Mouse (Mus musculus): ENCODE results near the gene 1810010D01Rik. TPM values are rescaled to one million over a fixed set of nuclear protein-coding genes. Genes with fewer than 3 reads are reported as not detected.

Gene 1810010D01Rik
- polyA plus RNA-seq, 1 experiment from 2014 or later: 0.19 TPM

GRCm38 (mm10) chr7:145221346-145221745, 13.4 kb upstream of the 1810010D01Rik start:
- 62% methylated on average over 2 of the region's 2 CpGs for WGBS (ENCODE audit: insufficient replicate concordance)
- ATAC-seq (ENCODE audit: low read depth): no peak

DNA sequence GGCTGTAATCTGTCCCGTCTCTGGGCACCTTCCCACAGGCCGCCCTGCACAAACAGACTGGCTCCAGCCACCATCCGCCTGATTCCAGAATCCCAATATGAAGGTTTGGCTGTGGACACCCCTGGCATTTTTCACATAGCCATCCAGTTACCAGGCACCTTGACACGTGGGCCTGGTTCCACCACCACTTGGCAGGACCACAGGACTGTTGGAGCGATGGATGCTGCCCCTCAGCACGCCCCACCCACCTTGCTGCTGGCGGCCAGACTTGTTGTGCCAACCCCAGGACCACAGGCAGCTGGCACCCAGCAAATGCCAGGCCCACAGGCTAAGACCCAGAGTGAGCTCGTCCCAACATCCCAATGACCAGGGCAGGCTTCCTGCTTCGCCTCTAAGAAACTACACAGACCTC, 11.5 kb upstream of the 1810010D01Rik start:
- Histone ChIP-seq H3K4me3 (ENCODE audit: low read depth, low read length) (no peak overlapping the region), H3K9me3 (replicated peaks; ENCODE audit: control insufficient read depth, low read length) (no peaks in the 10 kb centered on the region), H3K9ac (ENCODE audit: low read depth, low read length) (no peak overlapping the region), H3K27me3 (ENCODE audit: control insufficient read depth, insufficient read depth, low read depth, low read length) (no peaks in the 10 kb centered on the region), H3K27ac (ENCODE audit: low read length) (no peak overlapping the region), H3K4me2 (ENCODE audit: low read depth, low read length) (no peak overlapping the region), H3K36me3 (ENCODE audit: control insufficient read depth, insufficient read depth) (no peaks in the 10 kb centered on the region), H3K4me1 (ENCODE audit: control insufficient read depth, low read depth, low read length) (no peaks in the 10 kb centered on the region)
- no peak for ATAC-seq (ENCODE audit: low read depth)
- WGBS (ENCODE audit: insufficient replicate concordance): 60% methylated on average over 9 of the region's 9 CpGs

More at GRCm38 (mm10) chr7:145221346-145221745, 13.4 kb upstream of the 1810010D01Rik start:
- Histone ChIP-seq H3K4me1 (ENCODE audit: control insufficient read depth, low read depth, low read length) (no peaks in the 10 kb centered on the region), H3K4me3 (ENCODE audit: low read depth, low read length) (no peak overlapping the region), H3K4me2 (ENCODE audit: low read depth, low read length) (no peak overlapping the region), H3K9ac (ENCODE audit: low read depth, low read length) (no peak overlapping the region), H3K27me3 (ENCODE audit: control insufficient read depth, insufficient read depth, low read depth, low read length) (no peaks in the 10 kb centered on the region), H3K36me3 (ENCODE audit: control insufficient read depth, insufficient read depth) (no peaks in the 10 kb centered on the region), H3K27ac (ENCODE audit: low read length) (no peak overlapping the region), H3K9me3 (replicated peaks; ENCODE audit: control insufficient read depth, low read length) (no peaks in the 10 kb centered on the region)

- no peaks in the 10 kb centered on the region for H3K9me3 ChIP-seq (replicated peaks; ENCODE audit: control insufficient read depth, low read length)
- no peak for ATAC-seq (ENCODE audit: low read depth)
- no peaks in the 10 kb centered on the region for H3K4me1 ChIP-seq (ENCODE audit: control insufficient read depth, low read depth, low read length)
- no peak overlapping the region for H3K27ac ChIP-seq (ENCODE audit: low read length)
- 11% methylated on average over 1 of the region's 1 CpGs for WGBS (ENCODE audit: insufficient replicate concordance)
- no peaks in the 10 kb centered on the region for H3K36me3 ChIP-seq (ENCODE audit: control insufficient read depth, insufficient read depth)
- H3K27me3 ChIP-seq (ENCODE audit: control insufficient read depth, insufficient read depth, low read depth, low read length): no peaks in the 10 kb centered on the region
- H3K4me3 ChIP-seq (ENCODE audit: low read depth, low read length): no peak overlapping the region
- H3K9ac ChIP-seq (ENCODE audit: low read depth, low read length): no peak overlapping the region
- H3K4me2 ChIP-seq (ENCODE audit: low read depth, low read length): no peak overlapping the region
Observed at GRCm38 (mm10) chr7:145216591-145216990, 8.7 kb upstream of the 1810010D01Rik start.

DNA sequence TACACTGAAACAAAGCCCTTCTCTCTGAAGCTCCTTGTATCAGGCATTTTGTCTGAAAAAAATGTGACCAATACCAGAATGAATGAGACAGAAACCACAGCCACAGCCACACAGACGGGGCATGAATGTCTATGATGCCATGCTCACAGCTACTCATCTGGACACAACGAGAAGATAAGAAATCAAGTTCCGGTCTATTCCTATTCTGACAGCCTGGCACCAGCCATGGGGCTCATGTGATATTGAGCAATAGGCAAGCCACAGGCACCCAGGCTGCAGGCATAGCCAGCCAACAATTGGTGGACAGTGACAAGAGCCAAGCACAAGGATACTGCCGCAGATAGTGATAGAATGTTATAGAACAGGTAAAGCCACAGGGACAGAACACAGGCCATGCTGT, 7.6 kb upstream of the 1810010D01Rik start:
- H3K4me2 ChIP-seq (ENCODE audit: low read depth, low read length): no peak overlapping the region
- no peak overlapping the region for H3K27ac ChIP-seq (ENCODE audit: low read length)
- H3K9ac ChIP-seq (ENCODE audit: low read depth, low read length): no peak overlapping the region
- WGBS (ENCODE audit: insufficient replicate concordance): 44% methylated on average over 4 of the region's 4 CpGs
- no peak for ATAC-seq (ENCODE audit: low read depth)
- no peaks in the 10 kb centered on the region for H3K27me3 ChIP-seq (ENCODE audit: control insufficient read depth, insufficient read depth, low read depth, low read length)
- H3K4me3 ChIP-seq (ENCODE audit: low read depth, low read length): no peak overlapping the region
- H3K4me1 ChIP-seq (ENCODE audit: control insufficient read depth, low read depth, low read length): no peaks in the 10 kb centered on the region
- no peaks in the 10 kb centered on the region for H3K9me3 ChIP-seq (replicated peaks; ENCODE audit: control insufficient read depth, low read length)
- no peaks in the 10 kb centered on the region for H3K36me3 ChIP-seq (ENCODE audit: control insufficient read depth, insufficient read depth)

GRCm38 (mm10) chr7:145211680-145212659, 4.1 kb upstream of the 1810010D01Rik start:
- Histone ChIP-seq H3K4me1 (ENCODE audit: control insufficient read depth, low read depth, low read length) (no peaks in the 10 kb centered on the region), H3K4me2 (ENCODE audit: low read depth, low read length) (no peak overlapping the region), H3K9me3 (replicated peaks; ENCODE audit: control insufficient read depth, low read length) (no peaks in the 10 kb centered on the region), H3K36me3 (ENCODE audit: control insufficient read depth, insufficient read depth) (no peaks in the 10 kb centered on the region), H3K27me3 (ENCODE audit: control insufficient read depth, insufficient read depth, low read depth, low read length) (no peaks in the 10 kb centered on the region), H3K27ac (ENCODE audit: low read length) (no peak overlapping the region), H3K9ac (ENCODE audit: low read depth, low read length) (no peak overlapping the region), H3K4me3 (ENCODE audit: low read depth, low read length) (no peak overlapping the region)
- no peak for ATAC-seq (ENCODE audit: low read depth)
- WGBS (ENCODE audit: insufficient replicate concordance): 38% methylated on average over 14 of the region's 14 CpGs

DNA sequence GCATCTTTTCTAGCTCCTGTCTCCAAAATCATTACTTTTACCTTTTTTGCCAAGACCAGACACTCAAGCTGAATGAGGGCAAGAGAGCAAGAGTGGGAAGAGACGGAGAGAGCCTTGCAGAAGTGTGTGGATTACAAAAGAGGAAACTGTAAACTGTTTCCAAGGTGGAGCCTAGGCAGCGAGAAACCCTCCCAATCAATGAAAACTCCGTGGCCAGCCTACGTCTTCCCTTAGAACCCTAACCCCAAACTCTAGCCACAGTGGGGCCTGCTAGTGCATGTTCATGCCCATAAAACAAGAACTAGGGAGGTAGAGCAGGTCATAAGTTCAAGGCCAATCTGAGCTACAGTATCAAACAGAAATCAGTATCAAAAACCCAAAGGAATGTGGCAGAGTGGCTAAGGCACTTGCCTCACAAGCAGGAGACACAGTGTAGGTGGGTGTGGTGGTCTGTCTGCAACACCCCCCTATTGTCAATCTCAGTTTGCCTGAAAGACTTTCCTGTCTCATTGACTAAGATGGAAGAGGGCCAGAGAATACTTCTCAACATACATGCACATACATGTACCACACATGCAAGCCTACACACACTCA, 2.7 kb upstream of the 1810010D01Rik start:
- 35% methylated on average over 4 of the region's 4 CpGs for WGBS (ENCODE audit: insufficient replicate concordance)
- H3K36me3 ChIP-seq (ENCODE audit: control insufficient read depth, insufficient read depth): no peaks in the 10 kb centered on the region
- no peaks in the 10 kb centered on the region for H3K9me3 ChIP-seq (replicated peaks; ENCODE audit: control insufficient read depth, low read length)
- H3K9ac ChIP-seq (ENCODE audit: low read depth, low read length): no peak overlapping the region
- H3K27me3 ChIP-seq (ENCODE audit: control insufficient read depth, insufficient read depth, low read depth, low read length): no peaks in the 10 kb centered on the region
- no peak overlapping the region for H3K4me2 ChIP-seq (ENCODE audit: low read depth, low read length)
- ATAC-seq (ENCODE audit: low read depth): no peak
- no peak overlapping the region for H3K4me3 ChIP-seq (ENCODE audit: low read depth, low read length)
- H3K27ac ChIP-seq (ENCODE audit: low read length): no peak overlapping the region
- H3K4me1 ChIP-seq (ENCODE audit: control insufficient read depth, low read depth, low read length): peaks cover 5% of the 10 kb centered on the region

GRCm38 (mm10) chr7:145206801-145207200, 1.1 kb downstream of the 1810010D01Rik start:
- no peaks in the 10 kb centered on the region for H3K36me3 ChIP-seq (ENCODE audit: control insufficient read depth, insufficient read depth)
- H3K27ac ChIP-seq (ENCODE audit: low read length): no peak overlapping the region
- ATAC-seq (ENCODE audit: low read depth): no peak
- no peak overlapping the region for H3K4me2 ChIP-seq (ENCODE audit: low read depth, low read length)
- H3K4me3 ChIP-seq (ENCODE audit: low read depth, low read length): no peak overlapping the region
- peaks cover 5% of the 10 kb centered on the region for H3K4me1 ChIP-seq (ENCODE audit: control insufficient read depth, low read depth, low read length)
- peak overlapping the region; percentile 57; the same call in 1 of the 2 replicates for H3K9ac ChIP-seq (ENCODE audit: low read depth, low read length)
- no peaks in the 10 kb centered on the region for H3K9me3 ChIP-seq (replicated peaks; ENCODE audit: control insufficient read depth, low read length)
- H3K27me3 ChIP-seq (ENCODE audit: control insufficient read depth, insufficient read depth, low read depth, low read length): no peaks in the 10 kb centered on the region
- WGBS (ENCODE audit: insufficient replicate concordance): 63% methylated on average over 6 of the region's 6 CpGs

GRCm38 (mm10) chr7:145206056-145206610, 1.8 kb downstream of the 1810010D01Rik start:
- peaks cover 5% of the 10 kb centered on the region for H3K4me1 ChIP-seq (ENCODE audit: control insufficient read depth, low read depth, low read length)
- H3K27ac ChIP-seq (ENCODE audit: low read length): no peak overlapping the region
- ATAC-seq (ENCODE audit: low read depth): peak; percentile 73
- H3K9ac ChIP-seq (ENCODE audit: low read depth, low read length): peak overlapping the region; percentile 57
- WGBS (ENCODE audit: insufficient replicate concordance): 4% methylated on average over 34 of the region's 34 CpGs
- H3K27me3 ChIP-seq (ENCODE audit: control insufficient read depth, insufficient read depth, low read depth, low read length): no peaks in the 10 kb centered on the region
- no peaks in the 10 kb centered on the region for H3K36me3 ChIP-seq (ENCODE audit: control insufficient read depth, insufficient read depth)
- H3K4me3 ChIP-seq (ENCODE audit: low read depth, low read length): peak overlapping the region; percentile 27; the same call in 1 of the 2 replicates
- H3K4me2 ChIP-seq (ENCODE audit: low read depth, low read length): peak overlapping the region; percentile 45
- H3K9me3 ChIP-seq (replicated peaks; ENCODE audit: control insufficient read depth, low read length): no peaks in the 10 kb centered on the region
